Mouse (Mus musculus): ENCODE measurements around the gene Spg11. TPM values are rescaled to one million over a fixed set of nuclear protein-coding genes. Genes with fewer than 3 reads are reported as not detected.
"Not testable (repeated sequence)": the region's sequence is repeated elsewhere in the genome, so short reads cannot be mapped to it uniquely, and the experiment has no call there.

The Spg11 gene
- polyA plus RNA-seq, 1 experiment from 2014 or later, result 8.9 TPM

GRCm38 (mm10) chr2:122137839-122138465, 19.8 kb upstream of the Spg11 start:
- 68% methylated on average over 5 of the region's 5 CpGs for WGBS
- Histone ChIP-seq H3K27ac (no peak overlapping the region), H3K27me3 (0 out of 2 replicates have a peak, but pooled peaks cover 3% of the 10 kb centered on the region), H3K36me3 (no peaks in the 10 kb centered on the region), H3K4me1 (replicated peaks) (no peaks in the 10 kb centered on the region), H3K4me2 (no peak overlapping the region), H3K9ac (no peak overlapping the region), H3K9me3 (no peaks in the 10 kb centered on the region), H3K4me3 (no peak overlapping the region)
- ATAC-seq (ENCODE audit: low FRiP score), result no peak

- no peaks in the 10 kb centered on the region for H3K36me3 ChIP-seq
- H3K4me1 ChIP-seq (replicated peaks), result no peaks in the 10 kb centered on the region
- no peak for ATAC-seq (ENCODE audit: low FRiP score)
- H3K27ac ChIP-seq, result no peak overlapping the region
- H3K9me3 ChIP-seq, result no peaks in the 10 kb centered on the region
- 0 out of 2 replicates have a peak, but pooled peaks cover 3% of the 10 kb centered on the region for H3K27me3 ChIP-seq
- WGBS, result 92% methylated on average over 2 of the region's 2 CpGs
- no peak overlapping the region for H3K9ac ChIP-seq
- no peak overlapping the region for H3K4me3 ChIP-seq
- H3K4me2 ChIP-seq, result no peak overlapping the region
These were observed 14.4 kb upstream of the Spg11 start for GRCm38 (mm10) chr2:122132618-122133017.

GRCm38 (mm10) chr2:122132078-122132477, 13.9 kb upstream of the Spg11 start:
- H3K27me3 ChIP-seq, result 0 out of 2 replicates have a peak, but pooled peaks cover 3% of the 10 kb centered on the region

GRCm38 (mm10) chr2:122127635-122128034, 9.4 kb upstream of the Spg11 start:
- no peak overlapping the region for H3K4me3 ChIP-seq
- WGBS, result 92% methylated on average over 4 of the region's 4 CpGs
- no peak overlapping the region for H3K27ac ChIP-seq
- no peaks in the 10 kb centered on the region for H3K27me3 ChIP-seq
- no peak overlapping the region for H3K9ac ChIP-seq
- H3K4me2 ChIP-seq, result no peak overlapping the region
- no peaks in the 10 kb centered on the region for H3K9me3 ChIP-seq
- ATAC-seq (ENCODE audit: low FRiP score), result no peak
- H3K36me3 ChIP-seq, result no peaks in the 10 kb centered on the region
- no peaks in the 10 kb centered on the region; the same call in 1 of the 2 replicates for H3K4me1 ChIP-seq (replicated peaks)

More at GRCm38 (mm10) chr2:122132078-122132477, 13.9 kb upstream of the Spg11 start:
- H3K4me3 ChIP-seq, result no peak overlapping the region
- H3K36me3 ChIP-seq, result no peaks in the 10 kb centered on the region
- no peak for ATAC-seq (ENCODE audit: low FRiP score)
- no peak overlapping the region for H3K9ac ChIP-seq
- no peak overlapping the region for H3K27ac ChIP-seq
- no peaks in the 10 kb centered on the region for H3K9me3 ChIP-seq
- 92% methylated on average over 2 of the region's 2 CpGs for WGBS
- no peak overlapping the region for H3K4me2 ChIP-seq
- H3K4me1 ChIP-seq (replicated peaks), result no peaks in the 10 kb centered on the region; the same call in 1 of the 2 replicates

GRCm38 (mm10) chr2:122126765-122127347, 8.7 kb upstream of the Spg11 start:
- Histone ChIP-seq H3K27ac (no peak overlapping the region), H3K36me3 (no peaks in the 10 kb centered on the region), H3K9me3 (no peaks in the 10 kb centered on the region), H3K27me3 (no peaks in the 10 kb centered on the region), H3K4me3 (no peak overlapping the region), H3K4me2 (no peak overlapping the region), H3K9ac (no peak overlapping the region), H3K4me1 (replicated peaks) (no peaks in the 10 kb centered on the region; the same call in 1 of the 2 replicates)
- WGBS, result 42% methylated on average over 5 of the region's 5 CpGs
- ATAC-seq (ENCODE audit: low FRiP score), result no peak

GRCm38 (mm10) chr2:122125680-122126572, 7.7 kb upstream of the Spg11 start:
- Histone ChIP-seq H3K27ac (no peak overlapping the region), H3K4me1 (replicated peaks) (no peaks in the 10 kb centered on the region; the same call in 1 of the 2 replicates), H3K9me3 (no peaks in the 10 kb centered on the region), H3K9ac (no peak overlapping the region), H3K4me3 (no peak overlapping the region), H3K27me3 (no peaks in the 10 kb centered on the region), H3K4me2 (no peak overlapping the region), H3K36me3 (no peaks in the 10 kb centered on the region)
- no peak for ATAC-seq (ENCODE audit: low FRiP score)
- WGBS, result 59% methylated on average over 12 of the region's 12 CpGs

- ATAC-seq (ENCODE audit: low FRiP score), result no peak
- peaks cover 13% of the 10 kb centered on the region for H3K4me1 ChIP-seq (replicated peaks)
- peaks cover 16% of the 10 kb centered on the region for H3K36me3 ChIP-seq
- no peak overlapping the region; the same call in 1 of the 2 replicates for H3K4me3 ChIP-seq
- no peaks in the 10 kb centered on the region for H3K9me3 ChIP-seq
- 96% methylated on average over 2 of the region's 2 CpGs for WGBS
- H3K27ac ChIP-seq, result no peak overlapping the region
- H3K9ac ChIP-seq, result 0 out of 2 replicates have a peak overlapping the region, but pooled peaks have one; percentile 96
- H3K27me3 ChIP-seq, result no peaks in the 10 kb centered on the region
- peak overlapping the region; percentile 66 for H3K4me2 ChIP-seq
These were observed 1.3 kb downstream of the Spg11 start for GRCm38 (mm10) chr2:122116888-122117287.

GRCm38 (mm10) chr2:122109714-122110113, 8.5 kb downstream of the Spg11 start:
- no peak overlapping the region for H3K4me2 ChIP-seq
- H3K9ac ChIP-seq, result no peak overlapping the region
- ATAC-seq (ENCODE audit: low FRiP score), result no peak
- H3K9me3 ChIP-seq, result no peaks in the 10 kb centered on the region
- H3K27ac ChIP-seq, result no peak overlapping the region
- H3K4me1 ChIP-seq (replicated peaks), result no peaks in the 10 kb centered on the region
- H3K36me3 ChIP-seq, result peaks cover 69% of the 10 kb centered on the region
- H3K4me3 ChIP-seq, result no peak overlapping the region
- WGBS, result 91% methylated on average over 4 of the region's 4 CpGs
- no peaks in the 10 kb centered on the region for H3K27me3 ChIP-seq

GRCm38 (mm10) chr2:122108101-122108500, 10.1 kb downstream of the Spg11 start:
- no peak overlapping the region for H3K27ac ChIP-seq
- no peaks in the 10 kb centered on the region for H3K27me3 ChIP-seq
- 86% methylated on average over 14 of the region's 14 CpGs for WGBS
- H3K9ac ChIP-seq, result no peak overlapping the region
- no peak overlapping the region for H3K4me3 ChIP-seq
- no peak for ATAC-seq (ENCODE audit: low FRiP score)
- no peak overlapping the region for H3K4me2 ChIP-seq
- peaks cover 69% of the 10 kb centered on the region for H3K36me3 ChIP-seq
- no peaks in the 10 kb centered on the region for H3K9me3 ChIP-seq
- no peaks in the 10 kb centered on the region for H3K4me1 ChIP-seq (replicated peaks)

GRCm38 (mm10) chr2:122102070-122102469, 16.1 kb downstream of the Spg11 start:
- Histone ChIP-seq H3K4me1 (replicated peaks) (no peaks in the 10 kb centered on the region), H3K36me3 (peaks cover 79% of the 10 kb centered on the region)
- no peak for ATAC-seq (ENCODE audit: low FRiP score)

GRCm38 (mm10) chr2:122097686-122098085, 20.5 kb downstream of the Spg11 start:
- H3K36me3 ChIP-seq, result peaks cover 93% of the 10 kb centered on the region
- H3K27me3 ChIP-seq; H3K4me3 ChIP-seq; ATAC-seq (ENCODE audit: low FRiP score); H3K27ac ChIP-seq; H3K4me1 ChIP-seq (replicated peaks); H3K9me3 ChIP-seq; H3K4me2 ChIP-seq; H3K9ac ChIP-seq: not testable (repeated sequence)
- 84% methylated on average over 5 of the region's 5 CpGs for WGBS

More at GRCm38 (mm10) chr2:122102070-122102469, 16.1 kb downstream of the Spg11 start:
- Histone ChIP-seq H3K27me3 (no peaks in the 10 kb centered on the region), H3K9ac (no peak overlapping the region), H3K4me3 (no peak overlapping the region), H3K9me3 (no peaks in the 10 kb centered on the region), H3K27ac (no peak overlapping the region), H3K4me2 (no peak overlapping the region)

- no peak overlapping the region for H3K27ac ChIP-seq
- no peak overlapping the region for H3K9ac ChIP-seq
- no peaks in the 10 kb centered on the region for H3K27me3 ChIP-seq
- no peaks in the 10 kb centered on the region for H3K4me1 ChIP-seq (replicated peaks)
- no peak overlapping the region for H3K4me2 ChIP-seq
- no peak overlapping the region for H3K4me3 ChIP-seq
- H3K9me3 ChIP-seq, result no peaks in the 10 kb centered on the region
- peaks cover 95% of the 10 kb centered on the region for H3K36me3 ChIP-seq
- ATAC-seq (ENCODE audit: low FRiP score), result no peak
- 94% methylated on average over 4 of the region's 4 CpGs for WGBS
These were observed 24.3 kb downstream of the Spg11 start for GRCm38 (mm10) chr2:122093844-122094243.

Measured in hindbrain, embryonic 13.5 days (tissue).